Mouse (Mus musculus) neural tube, embryonic 11.5 days (tissue): ENCODE results near the gene Cmtm5. TPM values are rescaled to one million over a fixed set of nuclear protein-coding genes. Genes with fewer than 3 reads are reported as not detected.
"Not testable (repeated sequence)": the region's sequence is repeated elsewhere in the genome, so short reads cannot be mapped to it uniquely, and the experiment has no call there.

Experiments used
- ATAC-seq: fragments of 200-750 bp; cut with Nextera tagmentation; 2 replicates; pipeline ENCODE4 v1.8.0; 2017; ENCODE audit warnings: moderate number of reproducible peaks, mild to moderate bottlenecking, moderate TSS enrichment, moderate library complexity; ENCODE audit not compliant: insufficient read depth, low FRiP score, low TSS enrichment
- DNase-seq: peaks from one replicate; pipeline ENCODE4 v3.0.0-alpha.2; 2015; ENCODE audit warnings: low spot score
- H3K27ac ChIP-seq: fragments of 300-500 bp; sonication (generic); 2 replicates; pipeline ENCODE4 v1.5.1; 2014; ENCODE audit warnings: low read depth, mild to moderate bottlenecking, low read length
- H3K27me3 ChIP-seq: fragments of 300-500 bp; sonication (generic); 2 replicates; pipeline ENCODE4 v1.6.1; 2014; ENCODE audit warnings: mild to moderate bottlenecking, low read length, mixed read lengths; ENCODE audit not compliant: control insufficient read depth, insufficient read depth
- H3K36me3 ChIP-seq: fragments of 300-500 bp; sonication (generic); 2 replicates; pipeline ENCODE4 v1.6.1; 2014; ENCODE audit warnings: mild to moderate bottlenecking, low read length, moderate library complexity, mixed read lengths; ENCODE audit not compliant: control insufficient read depth, insufficient read depth
- H3K4me1 ChIP-seq: fragments of 300-500 bp; sonication (generic); 2 replicates; pipeline ENCODE4 v1.6.1; 2014; ENCODE audit warnings: low read length, mixed read lengths; ENCODE audit not compliant: control insufficient read depth, insufficient read depth
- H3K4me2 ChIP-seq: fragments of 300-500 bp; sonication (generic); 2 replicates; pipeline ENCODE4 v1.6.1; 2014; ENCODE audit warnings: low read depth, mild to moderate bottlenecking, moderate library complexity
- H3K4me3 ChIP-seq: fragments of 300-500 bp; sonication (generic); 2 replicates; pipeline ENCODE4 v1.5.1; 2014; ENCODE audit warnings: low read depth, low read length
- H3K9ac ChIP-seq: fragments of 300-500 bp; sonication (generic); 2 replicates; pipeline ENCODE4 v1.6.1; 2014; ENCODE audit warnings: mild to moderate bottlenecking, low read length
- H3K9me3 ChIP-seq: fragments of 300-500 bp; sonication (generic); 2 replicates; pipeline ENCODE4 v1.6.1; 2016; ENCODE audit warnings: low read length; ENCODE audit not compliant: control insufficient read depth
- WGBS: fragments of 180-500 bp; shearing (Covaris S2); extraction: QIAGEN DNeasy Blood & Tissue Kit; methylation state at CpG from one replicate; pipeline ENCODE4 v1.1.7; 2014; 5-methylcytosine and 5-hydroxymethylcytosine counted together
- polyA plus RNA-seq: library from polyadenylated mRNA; unstranded; fragments of >200 nt; fragmentation: Nextera tagmentation; extraction: Ambion mirVana; gene quantifications from 2 replicates; pipeline ENCODE4 v1.2.1, GENCODE M21; 2014

The Cmtm5 gene
- polyA plus RNA-seq, 1 experiment from 2014 or later: 4.5 TPM

GRCm38 (mm10) chr14:54951587-54951986 is 15.5 kb downstream of the Cmtm5 start:
- ATAC-seq: no peak
- WGBS: 89% methylated on average over 6 of the region's 6 CpGs

GRCm38 (mm10) chr14:54953664-54954206 is 17.7 kb downstream of the Cmtm5 start:
- no peak overlapping the region for H3K4me2 ChIP-seq
- WGBS: 89% methylated on average over 8 of the region's 8 CpGs
- no peaks in the 10 kb centered on the region for H3K9me3 ChIP-seq
- no peak overlapping the region for H3K9ac ChIP-seq
- no peak overlapping the region for H3K27ac ChIP-seq
- H3K27me3 ChIP-seq: no peaks in the 10 kb centered on the region
- no peaks in the 10 kb centered on the region for H3K36me3 ChIP-seq
- DNase-seq: no peak
- H3K4me3 ChIP-seq: no peak overlapping the region
- no peaks in the 10 kb centered on the region for H3K4me1 ChIP-seq
- ATAC-seq: no peak

More at GRCm38 (mm10) chr14:54951587-54951986, 15.5 kb downstream of the Cmtm5 start:
- Histone ChIP-seq H3K36me3 (no peaks in the 10 kb centered on the region), H3K9ac (no peak overlapping the region), H3K9me3 (no peaks in the 10 kb centered on the region), H3K27ac (no peak overlapping the region), H3K4me2 (no peak overlapping the region), H3K4me1 (no peaks in the 10 kb centered on the region), H3K27me3 (no peaks in the 10 kb centered on the region), H3K4me3 (no peak overlapping the region)
- DNase-seq: no peak

GRCm38 (mm10) chr14:54954474-54954873 is 18.4 kb downstream of the Cmtm5 start:
- no peak for ATAC-seq
- H3K4me1 ChIP-seq: no peaks in the 10 kb centered on the region
- 81% methylated on average over 3 of the region's 3 CpGs for WGBS

GRCm38 (mm10) chr14:54955481-54955880 is 19.4 kb downstream of the Cmtm5 start:
- H3K36me3 ChIP-seq: no peaks in the 10 kb centered on the region
- H3K4me1 ChIP-seq: no peaks in the 10 kb centered on the region
- DNase-seq (no peak), ATAC-seq (no peak)
- no peak overlapping the region for H3K4me2 ChIP-seq
- no peak overlapping the region for H3K4me3 ChIP-seq
- 88% methylated on average over 3 of the region's 3 CpGs for WGBS
- H3K27ac ChIP-seq: no peak overlapping the region
- H3K9ac ChIP-seq: no peak overlapping the region
- H3K9me3 ChIP-seq: no peaks in the 10 kb centered on the region
- H3K27me3 ChIP-seq: no peaks in the 10 kb centered on the region

More at GRCm38 (mm10) chr14:54954474-54954873, 18.4 kb downstream of the Cmtm5 start:
- no peaks in the 10 kb centered on the region for H3K36me3 ChIP-seq
- H3K9me3 ChIP-seq: no peaks in the 10 kb centered on the region
- no peaks in the 10 kb centered on the region for H3K27me3 ChIP-seq
- DNase-seq: no peak
- H3K9ac ChIP-seq: no peak overlapping the region
- H3K4me3 ChIP-seq: no peak overlapping the region
- no peak overlapping the region for H3K27ac ChIP-seq
- H3K4me2 ChIP-seq: no peak overlapping the region

GRCm38 (mm10) chr14:54956533-54956932 is 20.5 kb downstream of the Cmtm5 start:
- no peaks in the 10 kb centered on the region for H3K9me3 ChIP-seq
- no peak overlapping the region for H3K27ac ChIP-seq
- DNase-seq (no peak), ATAC-seq (no peak)
- no peak overlapping the region for H3K4me2 ChIP-seq
- H3K27me3 ChIP-seq: no peaks in the 10 kb centered on the region
- H3K4me1 ChIP-seq: no peaks in the 10 kb centered on the region
- H3K4me3 ChIP-seq: no peak overlapping the region
- 84% methylated on average over 9 of the region's 9 CpGs for WGBS
- no peak overlapping the region for H3K9ac ChIP-seq
- H3K36me3 ChIP-seq: no peaks in the 10 kb centered on the region

GRCm38 (mm10) chr14:54958503-54958902 is 22.4 kb downstream of the Cmtm5 start:
- ATAC-seq: no peak
- Histone ChIP-seq H3K4me3 (no peak overlapping the region), H3K36me3 (no peaks in the 10 kb centered on the region), H3K9ac (no peak overlapping the region), H3K27me3 (no peaks in the 10 kb centered on the region), H3K9me3 (no peaks in the 10 kb centered on the region), H3K4me1 (no peaks in the 10 kb centered on the region), H3K4me2 (no peak overlapping the region), H3K27ac (no peak overlapping the region)
- 86% methylated on average over 4 of the region's 4 CpGs for WGBS
- no peak for DNase-seq

GRCm38 (mm10) chr14:54959197-54959596 is 23.1 kb downstream of the Cmtm5 start:
- Histone ChIP-seq H3K4me2 (no peak overlapping the region), H3K4me3 (no peak overlapping the region), H3K27ac (no peak overlapping the region), H3K9me3 (no peaks in the 10 kb centered on the region), H3K9ac (no peak overlapping the region), H3K36me3 (no peaks in the 10 kb centered on the region), H3K27me3 (no peaks in the 10 kb centered on the region), H3K4me1 (no peaks in the 10 kb centered on the region)
- ATAC-seq (no peak), DNase-seq (no peak)
- WGBS: 91% methylated on average over 3 of the region's 3 CpGs

GRCm38 (mm10) chr14:54959853-54960613 is 24.0 kb downstream of the Cmtm5 start:
- H3K4me1 ChIP-seq, H3K4me3 ChIP-seq, H3K27me3 ChIP-seq, H3K27ac ChIP-seq, H3K9me3 ChIP-seq, H3K4me2 ChIP-seq, H3K36me3 ChIP-seq, H3K9ac ChIP-seq, ATAC-seq, DNase-seq: not testable (repeated sequence)
- whole genome bisulfite sequencing: 88% methylated on average over 12 of the region's 12 CpGs

GRCm38 (mm10) chr14:54960769-54961168 is 24.7 kb downstream of the Cmtm5 start:
- H3K4me1 ChIP-seq: no peaks in the 10 kb centered on the region
- no peak for DNase-seq
- no peaks in the 10 kb centered on the region for H3K36me3 ChIP-seq
- H3K27me3 ChIP-seq: no peaks in the 10 kb centered on the region
- no peak overlapping the region for H3K9ac ChIP-seq
- no peaks in the 10 kb centered on the region for H3K9me3 ChIP-seq
- no peak overlapping the region for H3K27ac ChIP-seq
- ATAC-seq: no peak
- H3K4me3 ChIP-seq: no peak overlapping the region
- 79% methylated on average over 10 of the region's 10 CpGs for WGBS
- no peak overlapping the region for H3K4me2 ChIP-seq
